Mouse (Mus musculus): ENCODE results near the gene Rbms3.

DNA sequence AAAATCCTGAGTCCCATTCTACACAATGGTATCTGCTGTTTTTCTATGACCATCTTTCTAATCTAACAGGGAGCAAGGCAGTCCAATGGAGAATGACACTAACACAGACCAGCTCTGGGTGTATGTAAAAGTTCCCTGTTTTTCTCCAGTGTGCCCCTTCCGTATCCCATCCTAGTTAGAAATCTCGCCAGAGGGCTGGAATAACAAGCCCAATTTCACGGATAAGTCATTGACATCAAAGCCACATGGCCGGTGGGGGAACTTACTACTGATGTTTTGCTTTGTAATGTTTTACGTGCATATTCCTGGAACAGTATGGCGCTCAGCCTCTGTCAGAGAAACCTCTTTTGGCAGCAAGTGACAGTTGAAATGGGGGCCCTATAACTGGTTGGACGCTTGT is 449.1 kb downstream of the Rbms3 start:
- TF ChIP-seq MEF2A (IDR thresholded peaks at IDR 0.05; ENCODE audit: borderline replicate concordance, low read depth, low read length) = no peak
- TF ChIP-seq CTCF (conservative IDR thresholded peaks at IDR 0.05 in 1 of 2, IDR thresholded peaks at IDR 0.05 in 1 of 2; ENCODE audit: low read depth in 2 of 2, low read length in 2 of 2) = no peak
- no peak for TF ChIP-seq POLR2A (IDR thresholded peaks at IDR 0.05; ENCODE audit: low read depth, low read length)
- TF ChIP-seq KAT2A (IDR thresholded peaks at IDR 0.05; ENCODE audit: insufficient replicate concordance, low read length) = no peak
- TF ChIP-seq ZNF384 (IDR thresholded peaks at IDR 0.05; ENCODE audit: low read depth, low read length) = no peak
- no peak for TF ChIP-seq EP300 (IDR thresholded peaks at IDR 0.05; ENCODE audit: low read length)
